Comparison of ENCODE assay signal across 21 mouse cellular contexts in genomic region chr3:127820400-127820799, GRCm38 (mm10).
"Had no signal": no experiment of that assay in that cellular context is flagged by ENCODE, and none has a peak within 500 bp of the region (broad histone marks: within the 10 kb centered on the region; RNA-seq: fewer than 3 reads in every experiment).

No protein-coding gene starts in this region.

- H3K4me1 ChIP-seq: midbrain, embryonic 15.5 days; neural tube, embryonic 15.5 days; stomach, embryonic 15.5 days had no signal

- H3K4me2 ChIP-seq: lung, embryonic 15.5 days; midbrain, embryonic 11.5 days; midbrain, embryonic 13.5 days; midbrain, embryonic 15.5 days; neural tube, embryonic 13.5 days; neural tube, embryonic 15.5 days; stomach, embryonic 15.5 days had no signal

- H3K4me3 ChIP-seq: lung, embryonic 15.5 days; midbrain, embryonic 13.5 days; midbrain, embryonic 15.5 days; neural tube, embryonic 13.5 days; neural tube, embryonic 15.5 days; stomach, embryonic 15.5 days had no signal

- H3K9ac ChIP-seq: liver, embryonic 14.5 days; lung, embryonic 15.5 days; midbrain, embryonic 13.5 days; midbrain, embryonic 15.5 days; neural tube, embryonic 15.5 days; stomach, embryonic 15.5 days had no signal

- H3K9me3 ChIP-seq: lung, embryonic 15.5 days; megakaryocyte, embryonic 14.5 days; midbrain, embryonic 13.5 days; midbrain, embryonic 15.5 days; neural tube, embryonic 13.5 days; neural tube, embryonic 15.5 days; stomach, embryonic 15.5 days had no signal

- DNase-seq: lung, adult 18-20 months; lung, postnatal 14 days; lung, postnatal 36 days; retina, postnatal 1 day; right cerebral cortex, adult 18-20 months; right cerebral cortex, postnatal 25 days; thymus, adult 2 months; thymus, postnatal 25 days; thymus, postnatal 4 days had no signal

- H3K27me3 ChIP-seq: lung, embryonic 15.5 days; megakaryocyte, embryonic 14.5 days; midbrain, embryonic 13.5 days; midbrain, embryonic 15.5 days; neural tube, embryonic 13.5 days; neural tube, embryonic 15.5 days; stomach, embryonic 15.5 days had no signal

- ATAC-seq: lung, postnatal 0 days; midbrain, embryonic 13.5 days; midbrain, embryonic 15.5 days had no signal

- H3K27ac ChIP-seq: liver, embryonic 14.5 days; lung, embryonic 15.5 days; macrophage; midbrain, embryonic 13.5 days; midbrain, embryonic 15.5 days; neural tube, embryonic 13.5 days; neural tube, embryonic 15.5 days; stomach, embryonic 15.5 days; stomach, postnatal 0 days had no signal
